Mouse (Mus musculus): Measurements from ENCODE around the gene Tmsb15b1. TPM values are rescaled to one million over a fixed set of nuclear protein-coding genes. Genes with fewer than 3 reads are reported as not detected.
"Not testable (repeated sequence)": the region's sequence is repeated elsewhere in the genome, so short reads cannot be mapped to it uniquely, and the experiment has no call there.

Tmsb15b1 gene
- polyA plus RNA-seq, 1 experiment from 2014 or later, result 13.7 TPM

- 25% methylated on average over 13 of the region's 13 CpGs for WGBS
- not testable (repeated sequence) for H3K27me3 ChIP-seq (ENCODE audit: control insufficient read depth, insufficient read depth, low read length); H3K27ac ChIP-seq (replicated peaks in 1 of 2; ENCODE audit: control insufficient read depth in 1 of 2, insufficient read depth in 1 of 2, low read depth in 2 of 2, low read length in 2 of 2); H3K9ac ChIP-seq (ENCODE audit: low read length); H3K4me1 ChIP-seq (ENCODE audit: control insufficient read depth in 2 of 2, insufficient read depth in 2 of 2, low read length in 2 of 2); H3K36me3 ChIP-seq (ENCODE audit: control insufficient read depth, insufficient read depth, low read length); H3K9me3 ChIP-seq (ENCODE audit: control insufficient read depth, low read length)
- peak overlapping the region; percentile 52 for H3K4me2 ChIP-seq (ENCODE audit: low read length)
- ATAC-seq (ENCODE audit: insufficient number of reproducible peaks, insufficient read depth, low FRiP score, low read depth), result 0 out of 2 replicates have a peak, but pooled peaks have one; percentile 31
- H3K4me3 ChIP-seq (ENCODE audit: control insufficient read depth in 1 of 2, insufficient read depth in 1 of 2, low read depth in 1 of 2, low read length in 2 of 2), result peak overlapping the region; percentile 21 to 38; a peak in 3 of 4 replicates
These were observed 18.9 kb downstream of the Tmsb15b1 start for GRCm38 (mm10) chrX:136957583-136958279.

GRCm38 (mm10) chrX:136937985-136938384 is 38.7 kb downstream of the Tmsb15b1 start:
- Histone ChIP-seq H3K4me1 (ENCODE audit: control insufficient read depth in 2 of 2, insufficient read depth in 2 of 2, low read length in 2 of 2) (no peaks in the 10 kb centered on the region), H3K4me2 (ENCODE audit: low read length) (no peak overlapping the region), H3K9ac (ENCODE audit: low read length) (no peak overlapping the region), H3K36me3 (ENCODE audit: control insufficient read depth, insufficient read depth, low read length) (no peaks in the 10 kb centered on the region), H3K4me3 (ENCODE audit: control insufficient read depth in 1 of 2, insufficient read depth in 1 of 2, low read depth in 1 of 2, low read length in 2 of 2) (no peak overlapping the region), H3K27me3 (ENCODE audit: control insufficient read depth, insufficient read depth, low read length) (no peaks in the 10 kb centered on the region), H3K27ac (replicated peaks in 1 of 2; ENCODE audit: control insufficient read depth in 1 of 2, insufficient read depth in 1 of 2, low read depth in 2 of 2, low read length in 2 of 2) (no peak overlapping the region), H3K9me3 (ENCODE audit: control insufficient read depth, low read length) (no peaks in the 10 kb centered on the region)
- WGBS, result 13% methylated on average over 3 of the region's 3 CpGs
- no peak for ATAC-seq (ENCODE audit: insufficient number of reproducible peaks, insufficient read depth, low FRiP score, low read depth)

GRCm38 (mm10) chrX:136927031-136927430 is 49.6 kb downstream of the Tmsb15b1 start, which contains the start of gene H2bfm:
Gene H2bfm, plus strand, starts transcription at chrX:136927325.
- H3K4me3 ChIP-seq (ENCODE audit: control insufficient read depth in 1 of 2, insufficient read depth in 1 of 2, low read depth in 1 of 2, low read length in 2 of 2), result no peak within 1 kb of the TSS
- H3K4me1 ChIP-seq (ENCODE audit: control insufficient read depth in 2 of 2, insufficient read depth in 2 of 2, low read length in 2 of 2), result no peaks in the 10 kb centered on the region
- 80% methylated on average over 14 of the region's 14 CpGs for WGBS
- ATAC-seq (ENCODE audit: insufficient number of reproducible peaks, insufficient read depth, low FRiP score, low read depth), result no peak
- no peak within 1 kb of the TSS for H3K27ac ChIP-seq (replicated peaks in 1 of 2; ENCODE audit: control insufficient read depth in 1 of 2, insufficient read depth in 1 of 2, low read depth in 2 of 2, low read length in 2 of 2)
- no peaks in the 10 kb centered on the region for H3K27me3 ChIP-seq (ENCODE audit: control insufficient read depth, insufficient read depth, low read length)
- peaks cover 12% of the 10 kb centered on the region; the same call in 1 of the 2 replicates for H3K9me3 ChIP-seq (ENCODE audit: control insufficient read depth, low read length)
- H3K9ac ChIP-seq (ENCODE audit: low read length), result no peak within 1 kb of the TSS
- no peak within 1 kb of the TSS for H3K4me2 ChIP-seq (ENCODE audit: low read length)
- no peaks in the 10 kb centered on the region for H3K36me3 ChIP-seq (ENCODE audit: control insufficient read depth, insufficient read depth, low read length)

GRCm38 (mm10) chrX:136925863-136926262 is 50.8 kb downstream of the Tmsb15b1 start:
- Histone ChIP-seq H3K9ac (ENCODE audit: low read length) (no peak overlapping the region), H3K4me3 (ENCODE audit: control insufficient read depth in 1 of 2, insufficient read depth in 1 of 2, low read depth in 1 of 2, low read length in 2 of 2) (no peak overlapping the region)
- no peak for ATAC-seq (ENCODE audit: insufficient number of reproducible peaks, insufficient read depth, low FRiP score, low read depth)

More at GRCm38 (mm10) chrX:136925863-136926262, 50.8 kb downstream of the Tmsb15b1 start:
- H3K4me1 ChIP-seq (ENCODE audit: control insufficient read depth in 2 of 2, insufficient read depth in 2 of 2, low read length in 2 of 2), result no peaks in the 10 kb centered on the region
- no peak overlapping the region for H3K27ac ChIP-seq (replicated peaks in 1 of 2; ENCODE audit: control insufficient read depth in 1 of 2, insufficient read depth in 1 of 2, low read depth in 2 of 2, low read length in 2 of 2)
- no peak overlapping the region for H3K4me2 ChIP-seq (ENCODE audit: low read length)
- no peaks in the 10 kb centered on the region for H3K27me3 ChIP-seq (ENCODE audit: control insufficient read depth, insufficient read depth, low read length)
- peaks cover 12% of the 10 kb centered on the region; the same call in 1 of the 2 replicates for H3K9me3 ChIP-seq (ENCODE audit: control insufficient read depth, low read length)
- H3K36me3 ChIP-seq (ENCODE audit: control insufficient read depth, insufficient read depth, low read length), result no peaks in the 10 kb centered on the region

Other genes starting within 250 kb of the Tmsb15b1 start
- 324 and 341 TPM in 2 replicates for gene Morf4l2, start 233.2 kb downstream of the Tmsb15b1 start, polyA plus RNA-seq (2014; fragmentation: Nextera tagmentation; extraction: Ambion mirVana)
- 0.12 and 0.15 TPM in 2 replicates for gene Glra4, start 196.7 kb downstream of the Tmsb15b1 start, polyA plus RNA-seq (2014; fragmentation: Nextera tagmentation; extraction: Ambion mirVana)
- 3.6 and 3.8 TPM in 2 replicates for gene Plp1, start 154.2 kb downstream of the Tmsb15b1 start, polyA plus RNA-seq (2014; fragmentation: Nextera tagmentation; extraction: Ambion mirVana)
- gene Rab9b, start 108.1 kb downstream of the Tmsb15b1 start, polyA plus RNA-seq (2014; fragmentation: Nextera tagmentation; extraction: Ambion mirVana), result 0.27 and 0.57 TPM in 2 replicates
- gene H2bfm, start 49.5 kb downstream of the Tmsb15b1 start, polyA plus RNA-seq (2014; fragmentation: Nextera tagmentation; extraction: Ambion mirVana), result not detected in 2 replicates
- gene Tmsb15b2, start 1.4 kb downstream of the Tmsb15b1 start, polyA plus RNA-seq (2014; fragmentation: Nextera tagmentation; extraction: Ambion mirVana), result 15.0 and 21.0 TPM in 2 replicates
- gene Tmsb15l, start within 50 bp of the Tmsb15b1 start, polyA plus RNA-seq (2014; fragmentation: Nextera tagmentation; extraction: Ambion mirVana), result 0.71 and 2.2 TPM in 2 replicates
- 1.5 and 1.8 TPM in 2 replicates for gene Zcchc18, start 16.3 kb upstream of the Tmsb15b1 start, polyA plus RNA-seq (2014; fragmentation: Nextera tagmentation; extraction: Ambion mirVana)
- gene Slc25a53, start 61.4 kb upstream of the Tmsb15b1 start, polyA plus RNA-seq (2014; fragmentation: Nextera tagmentation; extraction: Ambion mirVana), result 5.2 and 6.4 TPM in 2 replicates
- gene Fam199x, start 72.7 kb upstream of the Tmsb15b1 start, polyA plus RNA-seq (2014; fragmentation: Nextera tagmentation; extraction: Ambion mirVana), result 5.7 and 6.0 TPM in 2 replicates
- gene Esx1, start 145.2 kb upstream of the Tmsb15b1 start, polyA plus RNA-seq (2014; fragmentation: Nextera tagmentation; extraction: Ambion mirVana), result not detected in 2 replicates